Mouse (Mus musculus): ENCODE measurements around the gene Mxd1. TPM values are rescaled to one million over a fixed set of nuclear protein-coding genes. Genes with fewer than 3 reads are reported as not detected.

The Mxd1 gene
- polyA plus RNA-seq, 1 experiment = 413 TPM

GRCm38 (mm10) chr6:86653026-86653425 is 15.9 kb downstream of the Mxd1 start:
- no peak overlapping the region for H3K4me3 ChIP-seq (ENCODE audit: low read depth, low read length)
- no peaks in the 10 kb centered on the region for H3K27me3 ChIP-seq (ENCODE audit: control insufficient read depth, insufficient read depth, low read length)
- no peak for TF ChIP-seq CTCF (IDR thresholded peaks at IDR 0.05; ENCODE audit: extremely low read depth, insufficient read length, insufficient replicate concordance, low read depth, low read length)
- no peak; the same call in 1 of the 2 replicates for TF ChIP-seq POLR2A (IDR thresholded peaks at IDR 0.05; ENCODE audit: low read depth, low read length)
- WGBS = 95% methylated on average over 6 of the region's 6 CpGs
- no peak overlapping the region for H3K27ac ChIP-seq (ENCODE audit: insufficient read depth, low read depth, low read length)
- H3K36me3 ChIP-seq (ENCODE audit: control insufficient read depth, insufficient read depth, low read length) = peaks cover 80% of the 10 kb centered on the region
- H3K4me1 ChIP-seq (ENCODE audit: control insufficient read depth, insufficient read depth, insufficient read length, low read length) = peaks cover 14% of the 10 kb centered on the region

GRCm38 (mm10) chr6:86646143-86646542 is 22.8 kb downstream of the Mxd1 start:
- 28% methylated on average over 7 of the region's 7 CpGs for WGBS
- TF ChIP-seq POLR2A (IDR thresholded peaks at IDR 0.05; ENCODE audit: low read depth, low read length) (0 out of 2 replicates have a peak, but pooled peaks have one; percentile 26), CTCF (IDR thresholded peaks at IDR 0.05; ENCODE audit: extremely low read depth, insufficient read length, insufficient replicate concordance, low read depth, low read length) (no peak)
- peaks cover 35% of the 10 kb centered on the region for H3K36me3 ChIP-seq (ENCODE audit: control insufficient read depth, insufficient read depth, low read length)
- no peaks in the 10 kb centered on the region for H3K27me3 ChIP-seq (ENCODE audit: control insufficient read depth, insufficient read depth, low read length)
- H3K27ac ChIP-seq (ENCODE audit: insufficient read depth, low read depth, low read length) = peak overlapping the region; percentile 75
- H3K4me3 ChIP-seq (ENCODE audit: low read depth, low read length) = no peak overlapping the region
- H3K4me1 ChIP-seq (ENCODE audit: control insufficient read depth, insufficient read depth, insufficient read length, low read length) = peaks cover 13% of the 10 kb centered on the region

- WGBS = 45% methylated on average over 4 of the region's 4 CpGs
- TF ChIP-seq CTCF (IDR thresholded peaks at IDR 0.05; ENCODE audit: extremely low read depth, insufficient read length, insufficient replicate concordance, low read depth, low read length) (no peak), POLR2A (IDR thresholded peaks at IDR 0.05; ENCODE audit: low read depth, low read length) (no peak)
- Histone ChIP-seq H3K4me1 (ENCODE audit: control insufficient read depth, insufficient read depth, insufficient read length, low read length) (peaks cover 16% of the 10 kb centered on the region; the same call in 1 of the 2 replicates), H3K27ac (ENCODE audit: insufficient read depth, low read depth, low read length) (peak overlapping the region; percentile 75; the same call in 1 of the 2 replicates), H3K36me3 (ENCODE audit: control insufficient read depth, insufficient read depth, low read length) (peaks cover 29% of the 10 kb centered on the region), H3K27me3 (ENCODE audit: control insufficient read depth, insufficient read depth, low read length) (no peaks in the 10 kb centered on the region), H3K4me3 (ENCODE audit: low read depth, low read length) (no peak overlapping the region)
These were observed 23.4 kb downstream of the Mxd1 start for GRCm38 (mm10) chr6:86645551-86645950.

GRCm38 (mm10) chr6:86644775-86645400 is 24.1 kb downstream of the Mxd1 start:
- Histone ChIP-seq H3K36me3 (ENCODE audit: control insufficient read depth, insufficient read depth, low read length) (peaks cover 22% of the 10 kb centered on the region), H3K4me3 (ENCODE audit: low read depth, low read length) (no peak overlapping the region), H3K27ac (ENCODE audit: insufficient read depth, low read depth, low read length) (peak overlapping the region; percentile 50; the same call in 1 of the 2 replicates), H3K27me3 (ENCODE audit: control insufficient read depth, insufficient read depth, low read length) (no peaks in the 10 kb centered on the region), H3K4me1 (ENCODE audit: control insufficient read depth, insufficient read depth, insufficient read length, low read length) (peaks cover 20% of the 10 kb centered on the region; the same call in 1 of the 2 replicates)
- no peak for TF ChIP-seq CTCF (IDR thresholded peaks at IDR 0.05; ENCODE audit: extremely low read depth, insufficient read length, insufficient replicate concordance, low read depth, low read length)
- peak; percentile 14; the same call in 1 of the 2 replicates for TF ChIP-seq POLR2A (IDR thresholded peaks at IDR 0.05; ENCODE audit: low read depth, low read length)
- WGBS = 43% methylated on average over 3 of the region's 3 CpGs

DNA sequence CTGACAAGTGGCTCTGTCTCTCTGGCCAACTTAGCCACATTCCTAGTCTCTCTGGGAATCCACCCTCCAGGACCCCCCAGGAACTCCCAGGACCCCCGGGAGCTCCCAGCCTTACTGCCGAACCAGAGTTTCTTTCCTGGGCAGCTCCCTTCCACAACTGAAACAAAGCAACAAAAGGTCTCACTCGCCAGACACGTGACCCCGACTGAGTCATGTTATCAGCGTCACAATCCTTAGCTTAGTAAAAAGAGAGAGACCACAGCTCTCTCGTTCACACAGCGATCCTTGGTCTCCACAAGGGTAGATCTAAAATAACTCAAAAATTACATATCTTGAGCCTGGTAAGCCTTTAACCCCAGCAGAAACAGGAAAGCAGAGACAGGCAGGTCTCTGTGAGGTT is 27.2 kb downstream of the Mxd1 start:
- 83% methylated on average over 8 of the region's 8 CpGs for WGBS
- Histone ChIP-seq H3K4me3 (ENCODE audit: low read depth, low read length) (no peak overlapping the region), H3K36me3 (ENCODE audit: control insufficient read depth, insufficient read depth, low read length) (no peaks in the 10 kb centered on the region), H3K27ac (ENCODE audit: insufficient read depth, low read depth, low read length) (no peak overlapping the region), H3K27me3 (ENCODE audit: control insufficient read depth, insufficient read depth, low read length) (no peaks in the 10 kb centered on the region), H3K4me1 (ENCODE audit: control insufficient read depth, insufficient read depth, insufficient read length, low read length) (peaks cover 34% of the 10 kb centered on the region)
- TF ChIP-seq CTCF (IDR thresholded peaks at IDR 0.05; ENCODE audit: extremely low read depth, insufficient read length, insufficient replicate concordance, low read depth, low read length) (no peak), POLR2A (IDR thresholded peaks at IDR 0.05; ENCODE audit: low read depth, low read length) (no peak)

GRCm38 (mm10) chr6:86640776-86641175 is 28.2 kb downstream of the Mxd1 start:
- Histone ChIP-seq H3K4me1 (ENCODE audit: control insufficient read depth, insufficient read depth, insufficient read length, low read length) (peaks cover 39% of the 10 kb centered on the region), H3K27me3 (ENCODE audit: control insufficient read depth, insufficient read depth, low read length) (no peaks in the 10 kb centered on the region), H3K4me3 (ENCODE audit: low read depth, low read length) (no peak overlapping the region), H3K36me3 (ENCODE audit: control insufficient read depth, insufficient read depth, low read length) (no peaks in the 10 kb centered on the region), H3K27ac (ENCODE audit: insufficient read depth, low read depth, low read length) (peak overlapping the region; percentile 80)
- WGBS = 39% methylated on average over 8 of the region's 8 CpGs
- no peak for TF ChIP-seq POLR2A (IDR thresholded peaks at IDR 0.05; ENCODE audit: low read depth, low read length)
- TF ChIP-seq CTCF (IDR thresholded peaks at IDR 0.05; ENCODE audit: extremely low read depth, insufficient read length, insufficient replicate concordance, low read depth, low read length) = no peak

DNA sequence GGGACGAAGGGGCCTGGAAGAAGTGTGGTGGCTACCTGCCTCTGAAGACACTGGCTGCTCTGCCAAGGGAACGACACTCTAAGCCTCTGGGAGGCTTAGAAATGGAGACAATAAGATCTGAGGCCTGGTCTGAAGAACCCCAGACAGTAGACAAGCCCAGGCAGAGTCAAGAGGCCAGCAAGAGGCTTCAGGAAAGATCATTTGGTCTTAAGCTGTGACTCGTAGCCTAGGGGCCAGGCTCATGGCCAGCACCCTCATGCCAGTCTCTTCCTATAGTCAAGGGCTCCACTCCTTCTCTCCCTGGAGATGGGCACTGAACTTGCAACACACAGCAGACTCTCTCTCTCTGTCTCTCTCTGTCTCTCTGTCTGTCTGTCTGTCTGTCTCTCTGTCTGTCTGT is 28.8 kb downstream of the Mxd1 start:
- 0 out of 2 replicates have a peak, but pooled peaks have one; percentile 11 for TF ChIP-seq POLR2A (IDR thresholded peaks at IDR 0.05; ENCODE audit: low read depth, low read length)
- TF ChIP-seq CTCF (IDR thresholded peaks at IDR 0.05; ENCODE audit: extremely low read depth, insufficient read length, insufficient replicate concordance, low read depth, low read length) = no peak
- peak overlapping the region; percentile 80 for H3K27ac ChIP-seq (ENCODE audit: insufficient read depth, low read depth, low read length)
- no peaks in the 10 kb centered on the region for H3K36me3 ChIP-seq (ENCODE audit: control insufficient read depth, insufficient read depth, low read length)
- peaks cover 41% of the 10 kb centered on the region for H3K4me1 ChIP-seq (ENCODE audit: control insufficient read depth, insufficient read depth, insufficient read length, low read length)
- no peak overlapping the region for H3K4me3 ChIP-seq (ENCODE audit: low read depth, low read length)
- 82% methylated on average over 3 of the region's 3 CpGs for WGBS
- H3K27me3 ChIP-seq (ENCODE audit: control insufficient read depth, insufficient read depth, low read length) = no peaks in the 10 kb centered on the region

All from small intestine, adult 2 months (tissue).